Mouse (Mus musculus) left cerebral cortex, postnatal 36 days (tissue): Measurements from ENCODE around the gene Jarid2. TPM values are rescaled to one million over a fixed set of nuclear protein-coding genes. Genes with fewer than 3 reads are reported as not detected.

Experiments
- DNase-seq, 2 experiments: peaks; one replicate each; pipeline ENCODE4 v3.0.0; 2021 to 2022; ENCODE audit warnings: low spot score in 2 of 2, mixed read lengths in 1 of 2
- intact Hi-C: fragments of 180-260 bp; cut with DNase I; formaldehyde crosslinking; loops from one replicate; pipeline ENCODE4 v1.15.1; 2025
- total RNA-seq, 2 experiments: library from RNA; stranded (reverse); gene quantifications; 2 replicates each; pipeline ENCODE4 v1.2.3; 2021

The Jarid2 gene
- total RNA-seq, 2 experiments from 2014 or later: 32.3 to 40.7 TPM

DNA sequence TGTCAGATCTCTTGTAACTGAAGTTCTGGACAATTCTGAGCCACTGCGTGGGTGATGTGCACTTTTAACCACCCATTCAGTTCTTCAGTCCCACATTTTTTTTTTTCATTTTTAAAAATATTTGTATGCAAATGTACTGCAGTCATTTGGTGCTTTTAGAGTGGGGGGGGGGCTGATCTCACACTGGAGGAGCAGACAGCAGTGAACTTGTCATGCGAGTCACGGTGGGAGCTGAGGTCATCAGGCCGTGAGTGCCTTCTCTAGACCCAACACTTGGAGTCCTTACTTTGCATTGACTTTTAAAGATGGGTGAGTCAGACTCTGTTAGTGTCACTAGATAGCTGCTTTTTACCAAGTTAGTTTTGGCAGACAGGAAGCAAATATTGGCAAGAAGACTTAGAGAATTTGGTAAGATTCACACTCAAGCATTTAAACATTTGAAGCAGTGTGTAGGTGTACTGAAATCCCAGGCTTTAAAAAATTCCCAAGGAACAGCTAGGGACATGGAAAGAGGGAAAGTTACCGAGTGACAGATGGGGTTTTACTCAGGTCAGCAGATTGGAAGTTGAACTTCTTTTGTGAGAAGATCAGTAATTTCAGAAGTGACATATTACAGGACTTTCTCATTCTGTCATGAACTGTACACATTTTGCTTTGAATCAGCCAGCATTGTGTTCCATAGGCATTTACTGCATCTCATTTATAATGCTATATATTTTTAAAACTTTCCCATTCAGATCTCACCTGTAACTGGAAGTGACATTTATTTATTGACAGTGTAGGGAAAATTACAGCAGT lies 41.7 kb downstream of the Jarid2 start:
- intact Hi-C loops: no loop called here
- no peak for DNase-seq

DNA sequence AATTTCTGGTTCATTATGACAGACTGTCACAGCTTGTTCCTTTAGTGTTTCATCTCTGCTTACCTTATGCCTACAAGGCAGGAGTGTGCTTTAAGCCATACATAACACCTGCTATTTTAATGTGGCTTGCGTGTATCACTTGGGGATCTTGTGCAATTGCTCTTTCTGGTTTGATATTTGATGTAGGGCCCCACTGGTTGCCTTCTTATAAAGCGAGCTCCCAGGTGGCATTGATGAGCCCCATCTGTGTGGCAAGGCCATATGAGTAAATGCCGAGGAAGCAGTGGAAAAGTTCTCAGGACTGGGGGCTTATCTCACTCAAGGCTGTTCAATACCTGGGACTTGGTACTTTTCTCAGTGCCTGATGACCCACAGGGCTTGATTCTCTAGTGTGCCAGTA lies 43.5 kb downstream of the Jarid2 start:
- intact Hi-C loops: no loop called here
- no peak for DNase-seq

DNA sequence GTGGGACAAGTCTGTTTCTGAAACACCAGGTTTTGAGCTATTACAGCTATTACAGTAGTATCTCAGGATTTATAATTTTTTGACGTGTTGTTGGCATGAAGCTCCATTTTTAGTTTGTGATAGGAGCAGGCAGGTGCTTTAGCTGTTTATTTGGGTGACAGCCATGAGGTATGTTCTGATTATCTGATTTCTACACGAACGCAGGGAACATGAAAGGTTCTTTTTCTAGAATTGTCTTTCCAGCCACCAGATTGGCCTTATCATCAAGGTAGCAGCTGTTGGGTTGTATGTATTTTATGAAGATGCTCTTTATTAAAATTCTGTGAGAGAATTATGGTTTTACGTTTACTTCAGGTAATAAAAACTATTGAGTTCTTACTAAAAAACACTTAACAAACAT lies 45.1 kb downstream of the Jarid2 start:
- intact Hi-C loops: no loop called here
- DNase-seq: no peak

DNA sequence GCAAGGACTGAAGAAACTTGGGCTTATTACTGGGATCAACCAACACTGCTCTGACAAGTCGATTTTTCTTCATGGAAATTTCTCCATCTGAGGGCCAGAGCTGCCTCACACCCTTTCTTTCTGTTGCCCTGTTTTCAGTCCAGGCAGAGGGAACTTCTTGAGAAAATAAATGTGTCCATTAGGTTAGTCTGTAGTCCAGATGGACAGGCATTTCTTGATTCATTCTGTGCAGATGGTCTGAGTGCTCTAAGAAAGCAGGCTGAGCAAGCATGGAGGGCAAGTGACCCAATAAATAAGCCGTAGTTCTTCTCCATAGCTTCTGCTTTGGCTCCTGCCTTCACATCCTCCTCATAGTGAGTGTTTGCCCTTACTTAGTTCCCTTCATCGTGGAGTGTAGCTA lies 46.1 kb downstream of the Jarid2 start:
- intact Hi-C loops: no loop called here
- DNase-seq: no peak

DNA sequence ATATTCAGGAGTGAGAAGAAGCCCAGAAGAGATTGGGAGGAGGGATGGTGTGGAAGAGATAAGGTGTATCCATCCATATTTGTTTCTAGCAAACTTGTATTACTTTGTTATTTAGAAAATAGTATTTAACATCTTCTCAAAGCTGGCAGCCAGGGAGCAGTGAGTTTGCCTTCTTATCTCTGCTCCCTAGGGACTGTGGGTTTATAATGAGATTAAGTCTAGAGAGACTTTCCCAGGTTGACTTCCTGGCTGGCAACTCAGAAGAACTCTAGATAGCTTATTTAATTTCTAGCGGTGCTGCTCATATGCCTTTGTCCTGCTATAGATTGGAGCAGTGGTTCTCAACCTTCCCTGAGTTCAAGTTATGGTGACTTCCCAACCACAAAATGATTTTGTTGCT lies 51.2 kb downstream of the Jarid2 start:
- intact Hi-C loops: no loop called here
- no peak for DNase-seq

DNA sequence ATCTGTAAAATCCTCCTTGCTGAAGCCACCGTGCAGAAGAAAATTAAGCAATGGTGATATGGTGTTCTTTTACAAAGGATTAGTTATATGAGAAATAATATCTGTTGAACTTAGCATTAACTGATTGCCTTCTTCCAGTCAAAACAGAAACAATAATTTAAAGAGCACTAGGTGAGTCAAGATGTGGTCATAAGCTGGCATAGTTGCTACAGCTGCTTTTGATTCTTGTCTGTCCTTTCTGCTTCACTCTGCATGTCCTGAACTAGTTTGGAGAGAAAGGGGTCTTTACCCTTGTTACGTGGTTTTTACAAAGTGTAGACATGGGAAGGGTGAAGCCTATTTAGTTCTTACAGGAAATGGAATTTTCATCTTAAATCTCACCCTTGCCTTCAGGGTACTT lies 51.9 kb downstream of the Jarid2 start:
- intact Hi-C loops: no loop called here

DNA sequence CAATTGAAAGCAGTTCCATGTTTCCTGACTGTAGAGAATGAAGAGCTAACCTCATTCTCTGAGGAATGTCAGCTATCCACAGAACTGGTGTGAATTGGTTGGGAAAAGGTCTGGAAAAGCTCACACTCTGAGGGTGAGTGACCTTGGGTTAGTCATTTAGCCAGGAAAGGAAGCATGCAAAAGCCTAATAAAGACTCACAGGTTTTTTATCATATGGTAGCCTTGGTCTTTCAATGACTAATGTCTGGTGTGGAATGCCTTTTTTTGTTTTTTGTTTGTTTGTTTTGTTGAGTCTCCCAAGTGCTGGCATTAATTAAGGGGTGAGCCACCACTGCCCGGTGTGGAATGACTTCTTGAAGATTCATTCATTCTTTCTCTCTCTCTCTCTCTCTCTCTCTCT lies 55.3 kb downstream of the Jarid2 start:
- no peak for DNase-seq
- intact Hi-C loops: no loop called here

More for the DNA sequence above, 51.9 kb downstream of the Jarid2 start:
- no peak for DNase-seq

DNA sequence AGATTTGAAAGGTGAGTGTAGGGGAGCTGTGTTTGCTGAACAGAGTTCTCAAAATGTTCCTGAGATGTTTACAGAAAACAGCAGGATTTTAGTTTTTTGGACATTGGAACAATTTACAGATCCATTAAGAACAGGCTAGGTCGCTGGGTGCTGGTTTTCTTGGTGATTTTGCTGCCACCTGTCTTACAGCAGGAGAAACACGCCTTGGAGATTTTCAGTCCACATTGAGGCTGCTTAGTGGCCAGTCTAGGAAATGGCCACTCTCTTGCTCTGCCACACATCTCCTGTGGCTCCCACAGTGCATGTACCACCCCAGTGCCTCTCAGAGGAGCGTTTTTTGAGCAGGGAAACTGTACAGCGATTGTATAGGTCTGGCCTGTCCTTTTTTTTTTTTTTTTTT lies 57.0 kb downstream of the Jarid2 start:
- intact Hi-C loops: no loop called here
- DNase-seq: peak; percentile 14 to 27

DNA sequence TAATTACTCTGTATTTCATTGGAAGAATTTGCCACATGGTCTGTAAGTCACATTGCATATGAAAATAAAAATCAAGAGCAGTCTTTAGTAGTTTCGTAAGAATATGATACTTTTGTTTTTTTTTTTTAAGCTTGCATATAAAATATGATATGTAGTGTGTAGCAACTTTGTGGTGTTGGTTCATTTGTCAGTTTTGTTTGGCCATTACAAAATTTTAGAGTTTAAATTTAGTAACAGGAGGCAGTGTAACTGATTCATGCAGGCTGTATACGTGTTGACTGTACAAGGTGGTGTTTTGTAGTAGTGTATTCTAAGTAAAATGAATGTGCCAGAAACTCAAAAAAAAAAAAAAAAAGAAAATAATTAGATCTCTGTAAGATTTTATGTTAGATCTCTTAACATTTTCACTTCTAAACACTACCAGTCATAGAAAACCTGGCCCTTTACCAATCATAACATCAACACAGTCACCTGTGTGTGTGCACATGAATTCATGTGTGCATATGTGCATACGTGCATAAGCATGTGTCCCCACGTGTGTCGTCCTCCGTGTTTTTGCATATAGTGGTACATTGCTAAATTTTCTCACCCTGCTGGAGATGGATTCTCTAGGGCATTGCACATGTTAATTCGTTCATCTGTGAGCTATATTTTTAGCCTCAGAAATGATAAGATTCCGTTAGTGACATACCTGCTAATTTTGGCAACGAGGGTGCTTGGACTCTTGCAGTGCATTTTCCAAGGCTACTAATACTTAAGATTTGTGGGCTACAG lies 59.3 kb downstream of the Jarid2 start:
- intact Hi-C loops: no loop called here
- DNase-seq: no peak

DNA sequence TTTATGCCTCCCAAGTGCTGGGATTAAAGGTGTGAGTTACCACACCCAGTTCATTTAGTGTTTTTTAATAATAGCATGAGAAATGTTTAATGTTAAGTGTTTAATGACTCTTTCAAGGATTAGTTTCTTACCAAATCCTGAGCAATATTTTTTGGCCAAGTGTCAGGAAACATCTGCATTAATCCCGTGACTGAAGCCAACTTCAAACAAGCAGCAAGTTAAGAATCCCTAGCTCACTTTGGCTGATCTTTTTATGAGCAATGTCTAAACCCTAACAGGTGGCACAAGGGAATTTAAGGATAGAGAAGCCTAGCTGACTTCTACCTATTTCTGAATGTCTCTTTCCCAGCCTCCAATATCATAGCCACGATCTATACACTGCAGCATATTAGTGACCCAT lies 60.7 kb downstream of the Jarid2 start:
- DNase-seq: no peak
- intact Hi-C loops: no loop called here

DNA sequence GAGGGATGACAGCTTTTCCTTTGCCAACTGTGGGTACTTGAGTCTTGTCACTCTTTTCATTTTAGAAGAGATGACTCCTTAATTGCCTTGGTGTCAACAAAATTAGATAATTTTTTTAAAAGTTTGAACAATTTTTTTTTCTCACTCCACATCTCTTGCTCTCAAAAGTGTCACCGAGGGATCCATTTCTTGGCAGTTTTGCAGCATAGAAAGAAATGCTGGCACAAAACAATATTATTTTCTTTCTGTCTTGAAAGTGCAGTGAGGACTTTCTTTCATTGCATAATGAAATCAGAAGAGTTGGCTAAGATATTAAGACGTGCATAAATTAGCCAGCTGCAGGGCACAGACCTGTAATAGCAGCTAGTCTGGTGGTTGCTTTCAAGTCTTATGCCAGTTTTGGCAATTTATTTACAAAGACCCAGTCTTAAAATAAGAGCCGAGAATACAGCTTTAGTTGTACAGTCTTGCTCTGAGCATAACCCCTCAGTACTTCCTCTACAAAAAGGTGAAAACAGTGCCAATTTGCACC lies 63.2 kb downstream of the Jarid2 start:
- DNase-seq: no peak
- intact Hi-C loops: no loop called here

DNA sequence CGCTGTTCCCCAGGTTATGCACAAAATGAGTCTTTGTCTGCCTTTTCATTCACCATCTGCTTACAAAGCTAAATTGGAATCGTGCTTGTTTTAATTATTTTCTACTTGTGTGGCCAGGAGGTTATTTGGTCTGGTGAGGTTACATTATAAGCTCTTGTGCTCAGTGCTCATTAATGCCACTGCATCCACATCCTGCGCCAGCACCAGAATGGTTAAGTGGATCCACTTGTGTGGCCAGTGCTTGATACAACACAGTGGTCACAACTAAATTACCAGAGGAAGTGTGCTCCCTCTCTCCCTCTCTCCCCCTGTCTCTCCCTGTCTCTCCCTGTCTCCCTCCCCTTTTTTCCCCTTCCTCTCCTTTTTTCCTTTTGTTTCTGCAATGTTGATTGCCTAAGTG lies 66.6 kb downstream of the Jarid2 start:
- intact Hi-C loops: loop anchor here (5.0 kb wide), 1 partner anchor 64 kb away; no protein-coding TSS in a partner anchor
- DNase-seq: no peak

DNA sequence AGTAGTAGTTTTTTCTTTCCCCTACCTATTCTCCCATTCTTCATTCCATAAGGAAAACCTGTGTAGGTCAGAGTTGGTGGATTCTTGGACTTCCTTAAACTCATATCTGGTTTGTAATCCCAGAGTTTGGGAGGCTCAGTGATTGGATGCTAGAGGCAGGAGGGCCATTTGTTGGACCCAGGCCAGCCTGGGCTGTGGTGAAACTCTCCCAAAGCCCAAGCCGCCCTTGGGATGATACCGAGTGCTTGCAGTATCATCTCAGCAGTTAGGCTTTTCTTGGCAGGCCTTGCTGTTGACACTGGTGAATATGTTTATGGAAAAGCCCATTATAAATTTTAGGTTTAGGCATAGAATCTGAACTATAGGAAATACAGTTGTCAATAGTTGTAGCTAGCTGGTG lies 67.5 kb downstream of the Jarid2 start:
- DNase-seq: no peak
- intact Hi-C loops: loop anchor here (5.0 kb wide), 1 partner anchor 64 kb away; no protein-coding TSS in a partner anchor

DNA sequence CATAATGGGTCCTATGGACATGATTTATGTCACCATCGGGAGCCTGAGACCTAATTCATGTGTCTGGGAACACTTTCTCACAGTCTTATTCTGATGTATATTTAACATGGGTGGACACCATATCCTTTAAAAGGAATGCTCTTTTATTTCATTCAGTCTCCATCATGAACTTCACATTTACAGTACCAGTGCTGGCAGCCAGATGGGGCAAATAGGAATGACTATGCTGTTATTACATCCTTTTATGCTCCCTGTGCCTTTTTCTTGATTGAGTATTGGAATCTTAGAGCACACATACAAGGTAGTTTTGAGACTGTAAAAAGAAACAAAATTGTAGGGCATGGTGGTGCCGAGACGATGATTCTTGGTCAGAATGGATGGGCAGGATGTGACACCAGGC lies 69.0 kb downstream of the Jarid2 start:
- intact Hi-C loops: loop anchor here (5.0 kb wide), 1 partner anchor 66 kb away; no protein-coding TSS in a partner anchor
- no peak for DNase-seq

DNA sequence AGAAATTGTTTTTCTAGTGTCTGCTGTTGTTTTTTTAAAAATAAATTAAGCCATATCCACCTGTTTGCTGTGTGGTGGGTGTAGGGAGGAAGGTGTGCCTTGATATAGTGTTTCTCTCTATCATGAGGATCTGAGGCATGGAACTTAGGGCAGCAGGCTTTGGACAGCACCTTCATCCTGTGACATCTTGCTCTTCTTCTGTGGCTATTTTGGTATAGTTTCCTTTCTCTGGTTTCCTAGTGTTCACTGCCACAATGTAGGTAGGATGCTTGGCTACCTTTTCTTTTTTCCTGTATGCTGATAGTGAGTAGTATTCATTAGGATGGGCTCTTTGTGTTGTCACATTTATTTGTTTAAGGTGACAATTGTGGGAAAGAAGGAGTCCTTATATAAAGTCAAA lies 69.9 kb downstream of the Jarid2 start:
- DNase-seq: no peak
- intact Hi-C loops: loop anchor here (5.0 kb wide), 1 partner anchor 67 kb away; no protein-coding TSS in a partner anchor

DNA sequence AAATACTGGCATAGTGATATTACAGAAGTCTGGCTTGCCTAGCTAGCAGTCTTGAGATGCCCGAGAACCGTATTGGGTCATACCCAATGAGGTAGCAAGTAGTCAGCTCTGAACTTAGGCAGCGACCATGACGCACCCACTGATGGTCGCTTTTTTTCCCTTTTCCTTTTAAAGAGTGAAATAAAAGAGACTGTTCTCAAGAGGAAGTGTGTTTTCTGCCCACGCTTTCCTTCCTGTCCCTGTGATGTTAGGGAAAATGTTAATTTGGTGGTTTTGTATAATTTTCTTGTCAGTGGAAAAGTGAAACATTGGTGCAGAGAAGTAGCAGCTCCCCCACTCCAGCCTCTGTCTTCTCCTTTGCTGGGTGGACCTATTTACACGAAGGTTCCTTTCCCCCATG lies 70.8 kb downstream of the Jarid2 start:
- peak in 1 of 2 experiments; percentile 11 for DNase-seq
- intact Hi-C loops: no loop called here

DNA sequence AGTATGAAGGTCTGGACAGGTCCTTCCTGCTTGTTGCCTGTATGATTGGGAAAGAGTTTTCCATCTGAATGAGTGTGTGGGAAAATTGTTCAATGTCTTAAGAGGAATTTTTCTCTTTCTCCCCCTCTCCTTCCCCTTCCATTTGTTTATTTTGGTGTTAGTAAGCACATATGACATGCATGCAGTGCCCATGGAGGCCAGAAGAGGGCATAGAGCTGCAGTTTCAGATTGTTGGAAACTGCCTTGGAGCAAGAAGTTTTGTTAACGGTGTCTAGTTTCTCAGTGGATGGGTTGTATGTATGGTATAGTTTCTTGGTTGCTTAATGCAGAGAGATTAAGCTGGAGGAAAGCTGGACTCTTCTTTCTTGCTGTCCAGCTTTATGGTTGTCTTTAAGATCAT lies 75.6 kb downstream of the Jarid2 start:
- DNase-seq: peak in 1 of 2 experiments; percentile 18
- intact Hi-C loops: no loop called here

DNA sequence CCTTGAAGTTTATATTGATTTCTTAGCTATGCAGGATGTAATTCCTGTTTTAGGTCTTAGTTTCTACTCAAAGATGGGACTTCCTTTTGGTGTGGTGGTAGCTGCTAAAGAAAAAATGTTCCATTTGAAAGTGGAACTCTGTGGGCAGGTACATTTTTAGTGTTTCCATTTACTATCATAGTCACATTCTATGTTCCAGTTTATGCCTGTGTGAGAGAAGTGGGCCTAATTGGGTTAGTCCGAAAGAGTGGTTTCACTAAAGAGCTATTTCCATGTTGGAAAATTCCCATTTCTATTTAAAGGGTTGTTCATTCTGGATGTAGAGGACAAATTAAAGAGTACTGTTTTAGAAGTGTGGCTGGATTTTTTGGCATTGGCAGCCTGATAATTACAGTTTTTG lies 79.0 kb downstream of the Jarid2 start:
- intact Hi-C loops: no loop called here
- DNase-seq: no peak

DNA sequence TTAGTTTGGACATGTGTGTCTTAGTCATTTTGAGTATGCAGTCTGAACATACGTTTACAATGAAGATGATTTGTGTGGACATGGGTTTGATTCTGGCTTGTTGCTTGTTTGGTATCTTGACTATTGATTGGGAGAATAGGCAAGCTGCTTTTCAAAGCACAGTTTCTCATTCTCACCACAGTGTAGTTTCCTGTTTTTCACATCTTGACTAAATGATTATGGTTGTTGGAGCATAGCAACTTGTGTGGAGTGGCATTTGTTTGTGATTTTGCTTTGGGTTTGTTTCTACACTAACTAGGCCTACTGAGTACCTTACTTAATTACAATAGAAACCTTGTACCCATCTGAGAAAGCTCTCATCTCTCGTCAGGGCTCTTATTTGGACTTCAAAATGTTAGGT lies 81.7 kb downstream of the Jarid2 start:
- intact Hi-C loops: no loop called here
- no peak for DNase-seq

DNA sequence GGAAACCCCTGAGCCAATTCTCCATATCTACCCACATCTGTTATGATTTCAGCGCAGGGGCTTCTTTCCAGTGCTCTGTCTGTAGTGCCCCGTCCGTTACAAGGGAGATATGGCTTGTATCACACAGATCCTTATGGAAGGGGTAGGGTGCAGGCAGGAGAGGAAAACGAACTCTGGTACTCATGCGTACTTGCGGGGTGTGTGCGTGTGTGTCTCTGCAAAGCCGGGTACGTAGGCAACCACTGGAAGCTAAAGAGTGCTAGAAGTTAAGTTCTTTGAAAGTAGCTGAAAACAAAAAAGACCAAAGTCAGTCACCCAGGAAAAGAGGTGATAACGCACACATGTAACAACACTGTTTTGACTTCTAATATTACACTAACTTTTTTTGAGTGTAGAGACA lies 82.3 kb downstream of the Jarid2 start:
- intact Hi-C loops: no loop called here
- DNase-seq: no peak

DNA sequence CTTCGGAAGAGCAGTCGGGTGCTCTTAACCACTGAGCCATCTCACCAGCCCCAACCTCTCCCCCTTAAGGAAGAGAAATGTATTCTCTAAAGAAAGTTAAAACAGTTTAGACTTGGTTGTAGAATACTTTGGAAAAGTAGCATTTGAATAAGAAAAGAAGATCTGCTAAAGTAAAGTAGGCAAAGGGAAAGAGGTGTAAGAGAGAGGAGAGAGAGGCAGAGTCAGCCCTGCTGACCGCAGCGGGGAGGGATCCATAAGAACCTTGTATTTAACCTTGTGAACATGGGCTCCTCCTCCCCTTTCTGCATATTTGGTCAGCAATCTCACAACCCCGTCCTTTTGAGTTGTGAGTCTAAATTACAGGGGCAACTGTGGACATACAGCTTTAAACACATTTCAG lies 83.1 kb downstream of the Jarid2 start:
- intact Hi-C loops: no loop called here

More for the DNA sequence above, 83.1 kb downstream of the Jarid2 start:
- no peak for DNase-seq
